Mouse (Mus musculus): ENCODE results near the gene Pde4d. TPM values are rescaled to one million over a fixed set of nuclear protein-coding genes. Genes with fewer than 3 reads are reported as not detected.

Gene Pde4d
- polyA plus RNA-seq, 1 experiment from 2014 or later: 14.8 TPM

GRCm38 (mm10) chr13:109374465-109374864 lies 924.7 kb downstream of the Pde4d start:
- H3K4me1 ChIP-seq (ENCODE audit: control insufficient read depth, insufficient read depth, low read length): no peaks in the 10 kb centered on the region
- WGBS: 83% methylated on average over 5 of the region's 5 CpGs
- H3K4me2 ChIP-seq (replicated peaks; ENCODE audit: low read depth, low read length): no peak overlapping the region
- no peaks in the 10 kb centered on the region for H3K36me3 ChIP-seq (ENCODE audit: control insufficient read depth, insufficient read depth, low read length)
- H3K4me3 ChIP-seq (ENCODE audit: low read length): no peak overlapping the region
- H3K27me3 ChIP-seq (ENCODE audit: control insufficient read depth, insufficient read depth, low read length): no peaks in the 10 kb centered on the region
- ATAC-seq (ENCODE audit: low FRiP score, low TSS enrichment): no peak
- H3K9me3 ChIP-seq (ENCODE audit: control insufficient read depth, low read length): no peaks in the 10 kb centered on the region
- no peak overlapping the region for H3K27ac ChIP-seq (ENCODE audit: low read depth, low read length)
- H3K9ac ChIP-seq (ENCODE audit: low read depth, low read length): no peak overlapping the region

GRCm38 (mm10) chr13:109376681-109377080 lies 926.9 kb downstream of the Pde4d start:
- WGBS: 19% methylated on average over 1 of the region's 1 CpGs
- ATAC-seq (ENCODE audit: low FRiP score, low TSS enrichment): no peak

GRCm38 (mm10) chr13:109380149-109380548 lies 930.4 kb downstream of the Pde4d start:
- Histone ChIP-seq H3K4me1 (ENCODE audit: control insufficient read depth, insufficient read depth, low read length) (no peaks in the 10 kb centered on the region), H3K27me3 (ENCODE audit: control insufficient read depth, insufficient read depth, low read length) (no peaks in the 10 kb centered on the region), H3K4me2 (replicated peaks; ENCODE audit: low read depth, low read length) (no peak overlapping the region), H3K27ac (ENCODE audit: low read depth, low read length) (no peak overlapping the region), H3K9me3 (ENCODE audit: control insufficient read depth, low read length) (no peaks in the 10 kb centered on the region), H3K36me3 (ENCODE audit: control insufficient read depth, insufficient read depth, low read length) (no peaks in the 10 kb centered on the region), H3K9ac (ENCODE audit: low read depth, low read length) (no peak overlapping the region), H3K4me3 (ENCODE audit: low read length) (no peak overlapping the region)
- ATAC-seq (ENCODE audit: low FRiP score, low TSS enrichment): no peak
- 93% methylated on average over 2 of the region's 2 CpGs for WGBS

More at GRCm38 (mm10) chr13:109376681-109377080, 926.9 kb downstream of the Pde4d start:
- H3K9me3 ChIP-seq (ENCODE audit: control insufficient read depth, low read length): no peaks in the 10 kb centered on the region
- H3K4me3 ChIP-seq (ENCODE audit: low read length): no peak overlapping the region
- H3K4me1 ChIP-seq (ENCODE audit: control insufficient read depth, insufficient read depth, low read length): no peaks in the 10 kb centered on the region
- no peak overlapping the region for H3K9ac ChIP-seq (ENCODE audit: low read depth, low read length)
- H3K27me3 ChIP-seq (ENCODE audit: control insufficient read depth, insufficient read depth, low read length): no peaks in the 10 kb centered on the region
- H3K4me2 ChIP-seq (replicated peaks; ENCODE audit: low read depth, low read length): no peak overlapping the region
- H3K27ac ChIP-seq (ENCODE audit: low read depth, low read length): no peak overlapping the region
- H3K36me3 ChIP-seq (ENCODE audit: control insufficient read depth, insufficient read depth, low read length): no peaks in the 10 kb centered on the region

- no peak overlapping the region for H3K4me2 ChIP-seq (replicated peaks; ENCODE audit: low read depth, low read length)
- no peaks in the 10 kb centered on the region for H3K27me3 ChIP-seq (ENCODE audit: control insufficient read depth, insufficient read depth, low read length)
- H3K4me3 ChIP-seq (ENCODE audit: low read length): no peak overlapping the region
- no peaks in the 10 kb centered on the region for H3K9me3 ChIP-seq (ENCODE audit: control insufficient read depth, low read length)
- no peak overlapping the region for H3K9ac ChIP-seq (ENCODE audit: low read depth, low read length)
- 31% methylated on average over 8 of the region's 8 CpGs for WGBS
- H3K4me1 ChIP-seq (ENCODE audit: control insufficient read depth, insufficient read depth, low read length): no peaks in the 10 kb centered on the region
- no peak overlapping the region for H3K27ac ChIP-seq (ENCODE audit: low read depth, low read length)
- ATAC-seq (ENCODE audit: low FRiP score, low TSS enrichment): no peak
- H3K36me3 ChIP-seq (ENCODE audit: control insufficient read depth, insufficient read depth, low read length): no peaks in the 10 kb centered on the region
Observed at GRCm38 (mm10) chr13:109388626-109389220, 939.0 kb downstream of the Pde4d start.

- H3K27me3 ChIP-seq (ENCODE audit: control insufficient read depth, insufficient read depth, low read length): no peaks in the 10 kb centered on the region
Observed at GRCm38 (mm10) chr13:109402396-109402795, 952.6 kb downstream of the Pde4d start.

GRCm38 (mm10) chr13:109402936-109403335 lies 953.2 kb downstream of the Pde4d start:
- Histone ChIP-seq H3K4me2 (replicated peaks; ENCODE audit: low read depth, low read length) (no peak overlapping the region), H3K27ac (ENCODE audit: low read depth, low read length) (no peak overlapping the region), H3K9ac (ENCODE audit: low read depth, low read length) (no peak overlapping the region), H3K4me1 (ENCODE audit: control insufficient read depth, insufficient read depth, low read length) (no peaks in the 10 kb centered on the region), H3K27me3 (ENCODE audit: control insufficient read depth, insufficient read depth, low read length) (no peaks in the 10 kb centered on the region), H3K36me3 (ENCODE audit: control insufficient read depth, insufficient read depth, low read length) (no peaks in the 10 kb centered on the region), H3K4me3 (ENCODE audit: low read length) (no peak overlapping the region), H3K9me3 (ENCODE audit: control insufficient read depth, low read length) (no peaks in the 10 kb centered on the region)
- no peak for ATAC-seq (ENCODE audit: low FRiP score, low TSS enrichment)
- WGBS: 49% methylated on average over 2 of the region's 2 CpGs

More at GRCm38 (mm10) chr13:109402396-109402795, 952.6 kb downstream of the Pde4d start:
- Histone ChIP-seq H3K9ac (ENCODE audit: low read depth, low read length) (no peak overlapping the region), H3K27ac (ENCODE audit: low read depth, low read length) (no peak overlapping the region), H3K4me3 (ENCODE audit: low read length) (no peak overlapping the region), H3K36me3 (ENCODE audit: control insufficient read depth, insufficient read depth, low read length) (no peaks in the 10 kb centered on the region), H3K4me1 (ENCODE audit: control insufficient read depth, insufficient read depth, low read length) (no peaks in the 10 kb centered on the region), H3K9me3 (ENCODE audit: control insufficient read depth, low read length) (no peaks in the 10 kb centered on the region), H3K4me2 (replicated peaks; ENCODE audit: low read depth, low read length) (no peak overlapping the region)
- ATAC-seq (ENCODE audit: low FRiP score, low TSS enrichment): no peak
- 83% methylated on average over 4 of the region's 4 CpGs for WGBS

GRCm38 (mm10) chr13:109406341-109406740 lies 956.6 kb downstream of the Pde4d start:
- ATAC-seq (ENCODE audit: low FRiP score, low TSS enrichment): no peak
- H3K36me3 ChIP-seq (ENCODE audit: control insufficient read depth, insufficient read depth, low read length): no peaks in the 10 kb centered on the region
- no peak overlapping the region for H3K4me3 ChIP-seq (ENCODE audit: low read length)
- H3K9me3 ChIP-seq (ENCODE audit: control insufficient read depth, low read length): no peaks in the 10 kb centered on the region
- no peaks in the 10 kb centered on the region for H3K4me1 ChIP-seq (ENCODE audit: control insufficient read depth, insufficient read depth, low read length)
- no peak overlapping the region for H3K9ac ChIP-seq (ENCODE audit: low read depth, low read length)
- H3K4me2 ChIP-seq (replicated peaks; ENCODE audit: low read depth, low read length): no peak overlapping the region
- no peak overlapping the region for H3K27ac ChIP-seq (ENCODE audit: low read depth, low read length)
- WGBS: 92% methylated on average over 8 of the region's 8 CpGs
- no peaks in the 10 kb centered on the region for H3K27me3 ChIP-seq (ENCODE audit: control insufficient read depth, insufficient read depth, low read length)

- no peak overlapping the region for H3K9ac ChIP-seq (ENCODE audit: low read depth, low read length)
- H3K36me3 ChIP-seq (ENCODE audit: control insufficient read depth, insufficient read depth, low read length): no peaks in the 10 kb centered on the region
- H3K4me1 ChIP-seq (ENCODE audit: control insufficient read depth, insufficient read depth, low read length): no peaks in the 10 kb centered on the region
- WGBS: 84% methylated on average over 3 of the region's 3 CpGs
- H3K4me2 ChIP-seq (replicated peaks; ENCODE audit: low read depth, low read length): no peak overlapping the region
- H3K4me3 ChIP-seq (ENCODE audit: low read length): no peak overlapping the region
- no peaks in the 10 kb centered on the region for H3K27me3 ChIP-seq (ENCODE audit: control insufficient read depth, insufficient read depth, low read length)
- H3K27ac ChIP-seq (ENCODE audit: low read depth, low read length): no peak overlapping the region
- H3K9me3 ChIP-seq (ENCODE audit: control insufficient read depth, low read length): no peaks in the 10 kb centered on the region
- ATAC-seq (ENCODE audit: low FRiP score, low TSS enrichment): no peak
Observed at GRCm38 (mm10) chr13:109407371-109407770, 957.6 kb downstream of the Pde4d start.

GRCm38 (mm10) chr13:109420426-109420825 lies 970.7 kb downstream of the Pde4d start:
- ATAC-seq (ENCODE audit: low FRiP score, low TSS enrichment): no peak
- Histone ChIP-seq H3K27me3 (ENCODE audit: control insufficient read depth, insufficient read depth, low read length) (no peaks in the 10 kb centered on the region), H3K27ac (ENCODE audit: low read depth, low read length) (no peak overlapping the region), H3K4me1 (ENCODE audit: control insufficient read depth, insufficient read depth, low read length) (no peaks in the 10 kb centered on the region), H3K4me2 (replicated peaks; ENCODE audit: low read depth, low read length) (no peak overlapping the region), H3K36me3 (ENCODE audit: control insufficient read depth, insufficient read depth, low read length) (no peaks in the 10 kb centered on the region), H3K9me3 (ENCODE audit: control insufficient read depth, low read length) (no peaks in the 10 kb centered on the region), H3K9ac (ENCODE audit: low read depth, low read length) (no peak overlapping the region), H3K4me3 (ENCODE audit: low read length) (no peak overlapping the region)
- 76% methylated on average over 3 of the region's 3 CpGs for WGBS

Data from kidney, embryonic 14.5 days (tissue).